Mouse (Mus musculus): ENCODE results near the gene Zfp30.

DNA sequence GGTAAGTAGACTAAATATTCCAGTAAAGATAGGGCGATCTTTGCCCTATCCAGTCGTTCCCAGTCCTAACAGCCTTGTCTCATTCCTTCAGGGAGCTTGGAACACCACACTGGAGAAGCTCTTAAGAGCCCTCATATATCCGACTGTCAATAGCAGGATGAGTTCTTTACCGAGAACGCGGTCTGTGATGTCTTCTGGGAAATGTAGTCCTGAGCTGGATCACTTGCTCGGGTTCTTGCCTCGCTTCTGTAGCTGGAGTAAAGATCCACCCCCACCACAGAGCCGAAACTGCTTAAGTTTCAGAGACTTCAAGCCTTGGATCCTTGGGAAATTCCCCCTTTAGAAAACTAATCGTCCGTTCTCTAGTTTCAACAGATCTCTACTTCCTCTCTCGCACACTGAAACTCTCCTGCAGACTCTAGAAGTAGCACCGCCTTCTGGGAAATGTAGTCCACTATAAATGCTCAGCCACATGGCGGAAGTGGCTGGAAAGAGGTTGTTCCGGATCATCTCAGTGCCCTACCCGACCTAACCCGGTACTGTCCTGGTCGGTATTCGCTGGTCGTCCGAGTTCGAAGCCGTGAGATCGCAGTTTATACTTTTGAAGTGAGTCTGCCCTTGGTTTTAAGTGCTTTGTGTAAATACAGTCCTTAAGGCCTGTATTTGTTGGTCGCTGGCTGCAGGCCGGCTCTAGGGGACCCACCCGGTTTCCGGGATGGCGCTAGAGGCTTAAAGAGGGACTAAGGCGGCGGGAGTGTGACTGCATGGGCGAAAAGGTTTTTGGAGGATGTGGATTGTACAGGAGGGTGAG, 15.5 kb upstream of the Zfp30 start, which contains the start of gene Zfp84:
- TF ChIP-seq GATA1 (IDR thresholded peaks at IDR 0.05; ENCODE audit: borderline replicate concordance, low read length) = no peak
- TF ChIP-seq FLI1 (IDR thresholded peaks at IDR 0.05; ENCODE audit: low read length) = no peak
